In genomic region chr5:121710402-121710801, GRCm38 (mm10) we compare ENCODE assay signal across 8 mouse cellular contexts. TPM values are rescaled to one million over a fixed set of nuclear protein-coding genes. Genes with fewer than 3 reads are reported as not detected.
DNase-seq lines count a peak whose midpoint lies in the region; ATAC-seq and TF ChIP-seq lines count a peak whose summit lies in the region.

No protein-coding gene starts in this region.

- WGBS in kidney, embryonic 14.5 days: 42% methylated on average over 2 of the region's 2 CpGs
- 45% methylated on average over 2 of the region's 2 CpGs for WGBS in hindbrain, embryonic 16.5 days
- 64% methylated on average over 2 of the region's 2 CpGs for WGBS in midbrain, embryonic 15.5 days

- H3K27me3 ChIP-seq in kidney, embryonic 14.5 days (ENCODE audit: control insufficient read depth, insufficient read depth, low read length): no peaks in the 10 kb centered on the region
- no peaks in the 10 kb centered on the region for H3K27me3 ChIP-seq in hindbrain, embryonic 16.5 days (replicated peaks; ENCODE audit: control insufficient read depth, insufficient read depth, low read length)
- H3K27me3 ChIP-seq in midbrain, embryonic 15.5 days (replicated peaks): no peaks in the 10 kb centered on the region

- H3K4me2 ChIP-seq in kidney, embryonic 14.5 days (replicated peaks; ENCODE audit: low read depth, low read length): peak overlapping the region; percentile 69
- peak overlapping the region; percentile 90 for H3K4me2 ChIP-seq in hindbrain, embryonic 16.5 days (ENCODE audit: low read length)
- peak overlapping the region; percentile 96; the same call in 1 of the 2 replicates for H3K4me2 ChIP-seq in midbrain, embryonic 15.5 days

- H3K4me1 ChIP-seq in kidney, embryonic 14.5 days (ENCODE audit: control insufficient read depth, insufficient read depth, low read length): peaks cover 16% of the 10 kb centered on the region
- peaks cover 14% of the 10 kb centered on the region for H3K4me1 ChIP-seq in bone marrow macrophage, adult 2 months (ENCODE audit: control insufficient read depth, insufficient read depth, low read length)
- peaks cover 16% of the 10 kb centered on the region for H3K4me1 ChIP-seq in hindbrain, embryonic 16.5 days (ENCODE audit: control insufficient read depth, insufficient read depth, low read depth, low read length)
- H3K4me1 ChIP-seq in midbrain, embryonic 15.5 days: peaks cover 27% of the 10 kb centered on the region

- no peaks in the 10 kb centered on the region for H3K9me3 ChIP-seq in kidney, embryonic 14.5 days (ENCODE audit: control insufficient read depth, low read length)
- no peaks in the 10 kb centered on the region for H3K9me3 ChIP-seq in hindbrain, embryonic 16.5 days (ENCODE audit: control insufficient read depth, low read length)
- no peaks in the 10 kb centered on the region for H3K9me3 ChIP-seq in midbrain, embryonic 15.5 days

- H3K9ac ChIP-seq in kidney, embryonic 14.5 days (ENCODE audit: low read depth, low read length): no peak overlapping the region
- no peak overlapping the region for H3K9ac ChIP-seq in hindbrain, embryonic 16.5 days (ENCODE audit: low read depth, low read length)
- no peak overlapping the region for H3K9ac ChIP-seq in midbrain, embryonic 15.5 days

- no peak for TF ChIP-seq POLR2A in bone marrow macrophage, adult 2 months (IDR thresholded peaks at IDR 0.05; ENCODE audit: borderline replicate concordance, low read depth, low read length)

- intact Hi-C loops in gastrocnemius, postnatal 36 days (cut with DNase I): loop anchor here (5.0 kb wide), 1 partner anchor 127 kb away; the partner anchor contains the start of gene Sh2b3

- TF ChIP-seq CTCF in bone marrow macrophage, adult 2 months (IDR thresholded peaks at IDR 0.05; ENCODE audit: low read depth, low read length): no peak

- H3K4me3 ChIP-seq in kidney, embryonic 14.5 days (ENCODE audit: low read length): peak overlapping the region; percentile 99
- H3K4me3 ChIP-seq in bone marrow macrophage, adult 2 months (ENCODE audit: insufficient read depth, low read length): peak overlapping the region; percentile 72; the same call in 1 of the 2 replicates
- no peak overlapping the region for H3K4me3 ChIP-seq in hindbrain, embryonic 16.5 days (ENCODE audit: low read length)
- H3K4me3 ChIP-seq in midbrain, embryonic 15.5 days: peak overlapping the region; percentile 96

- DNase-seq in kidney, adult 8-10 months: no peak
- no peak for DNase-seq in T-cell, adult 2 months (ENCODE audit: low spot score)
- DNase-seq in right cerebral cortex, postnatal 4 days: no peak
- DNase-seq in gastrocnemius, postnatal 36 days: no peak

- ATAC-seq in kidney, embryonic 14.5 days (ENCODE audit: low FRiP score, low TSS enrichment): no peak
- ATAC-seq in hindbrain, embryonic 16.5 days: no peak
- ATAC-seq in midbrain, embryonic 15.5 days (replicated peaks): no peak

- H3K27ac ChIP-seq in kidney, embryonic 14.5 days (ENCODE audit: low read depth, low read length): no peak overlapping the region; the same call in 1 of the 2 replicates
- H3K27ac ChIP-seq in bone marrow macrophage, adult 2 months (ENCODE audit: insufficient read depth, low read depth, low read length): no peak overlapping the region
- no peak overlapping the region for H3K27ac ChIP-seq in hindbrain, embryonic 16.5 days (ENCODE audit: low read depth, low read length)
- no peak overlapping the region for H3K27ac ChIP-seq in midbrain, embryonic 15.5 days

- H3K36me3 ChIP-seq in kidney, embryonic 14.5 days (ENCODE audit: control insufficient read depth, insufficient read depth, low read length): no peaks in the 10 kb centered on the region
- H3K36me3 ChIP-seq in hindbrain, embryonic 16.5 days (ENCODE audit: control insufficient read depth, insufficient read depth, low read length): no peaks in the 10 kb centered on the region
- no peaks in the 10 kb centered on the region for H3K36me3 ChIP-seq in midbrain, embryonic 15.5 days (replicated peaks)

RNA-seq across cellular contexts. Expression of gene Atxn2, which starts 0.7 kb away (rescaled TPM):
- polyA plus RNA-seq in kidney, embryonic 14.5 days (2014; fragmentation: Nextera tagmentation; extraction: Ambion mirVana): 76.6 and 88.5 TPM in 2 replicates
- 62.9 and 70.6 TPM in 2 replicates for polyA plus RNA-seq in bone marrow macrophage, adult 2 months (2012; ENCODE audit: insufficient read depth, insufficient read length, missing spikeins)
- polyA plus RNA-seq in hindbrain, embryonic 16.5 days (2015; fragmentation: Nextera tagmentation; extraction: Ambion mirVana): 52.4 and 53.9 TPM in 2 replicates
- polyA plus RNA-seq in midbrain, embryonic 15.5 days (2015; fragmentation: Nextera tagmentation; extraction: Ambion mirVana): 107 and 111 TPM in 2 replicates
- 10 to 100 TPM; 84.9 to 95.4 TPM for total RNA-seq in gastrocnemius, postnatal 36 days (2021)

RNA-seq across cellular contexts. Expression of gene Brap, which starts 50.0 kb away (rescaled TPM):
- 20.5 and 35.2 TPM in 2 replicates for polyA plus RNA-seq in kidney, embryonic 14.5 days (2014; fragmentation: Nextera tagmentation; extraction: Ambion mirVana)
- polyA plus RNA-seq in bone marrow macrophage, adult 2 months (2012; ENCODE audit: insufficient read depth, insufficient read length, missing spikeins): 37.7 and 41.2 TPM in 2 replicates
- 36.1 and 42.5 TPM in 2 replicates for polyA plus RNA-seq in hindbrain, embryonic 16.5 days (2015; fragmentation: Nextera tagmentation; extraction: Ambion mirVana)
- polyA plus RNA-seq in midbrain, embryonic 15.5 days (2015; fragmentation: Nextera tagmentation; extraction: Ambion mirVana): 48.2 and 50.9 TPM in 2 replicates
- total RNA-seq in gastrocnemius, postnatal 36 days (2021): 10 to 100 TPM; 30.0 to 31.7 TPM

RNA-seq across cellular contexts. Expression of gene Acad10, which starts 50.1 kb away (rescaled TPM):
- polyA plus RNA-seq in kidney, embryonic 14.5 days (2014; fragmentation: Nextera tagmentation; extraction: Ambion mirVana): 1.7 and 3.2 TPM in 2 replicates
- 3.3 and 5.5 TPM in 2 replicates for polyA plus RNA-seq in bone marrow macrophage, adult 2 months (2012; ENCODE audit: insufficient read depth, insufficient read length, missing spikeins)
- polyA plus RNA-seq in hindbrain, embryonic 16.5 days (2015; fragmentation: Nextera tagmentation; extraction: Ambion mirVana): 1.3 and 1.4 TPM in 2 replicates
- polyA plus RNA-seq in midbrain, embryonic 15.5 days (2015; fragmentation: Nextera tagmentation; extraction: Ambion mirVana): 1.6 and 1.8 TPM in 2 replicates
- total RNA-seq in gastrocnemius, postnatal 36 days (2021): 10 to 100 TPM in 1 of 2 experiments, 1 to 10 TPM in 1; 9.7 to 10.2 TPM
